In the genomic region with DNA sequence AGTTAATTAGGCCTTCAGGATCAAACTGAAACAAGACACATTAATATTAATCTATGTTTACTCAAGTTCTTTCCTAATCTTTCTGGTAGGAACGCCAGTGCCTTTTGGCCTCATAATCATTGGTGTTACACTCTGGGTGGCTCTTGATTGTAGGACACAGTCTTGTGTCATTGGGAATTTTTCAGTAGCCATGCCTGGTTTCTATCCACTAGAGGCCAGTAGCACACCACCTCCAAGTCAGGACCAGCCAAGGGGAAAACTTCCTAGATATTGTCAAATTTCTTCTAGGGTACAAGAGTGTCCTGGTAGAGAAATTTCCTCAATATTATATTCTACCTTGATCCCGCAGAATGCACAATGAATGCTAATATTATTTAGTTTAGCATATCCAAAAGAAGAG, we compare ENCODE assay signal across 9 mouse cellular contexts.
A peak's percentile ranks its signal among the peaks of the same experiment; 100 is the strongest.
DNase-seq lines count a peak whose midpoint lies in the region; ATAC-seq and TF ChIP-seq lines count a peak whose summit lies in the region.
"Had no signal": no experiment of that assay in that cellular context is flagged by ENCODE, and none has a peak within 500 bp of the region (broad histone marks: within the 10 kb centered on the region; RNA-seq: fewer than 3 reads in every experiment).

No protein-coding gene starts in this region.

- no peaks in the 10 kb centered on the region for H3K27me3 ChIP-seq in kidney, embryonic 16.5 days (ENCODE audit: insufficient read depth, low read length)
- H3K27me3 ChIP-seq in lung, embryonic 14.5 days (ENCODE audit: insufficient read depth, low read length) = no peaks in the 10 kb centered on the region
- H3K27me3 ChIP-seq in stomach, postnatal 0 days (ENCODE audit: control insufficient read depth, insufficient read depth, low read length) = no peaks in the 10 kb centered on the region
- H3K27me3 ChIP-seq: megakaryocyte, embryonic 14.5 days had no signal

- no peaks in the 10 kb centered on the region for H3K9me3 ChIP-seq in kidney, embryonic 16.5 days (ENCODE audit: low read length)
- no peaks in the 10 kb centered on the region for H3K9me3 ChIP-seq in lung, embryonic 14.5 days (ENCODE audit: low read depth, low read length)
- no peaks in the 10 kb centered on the region for H3K9me3 ChIP-seq in stomach, postnatal 0 days (ENCODE audit: control insufficient read depth, low read length)
- H3K9me3 ChIP-seq: megakaryocyte, embryonic 14.5 days had no signal

- no peaks in the 10 kb centered on the region for H3K36me3 ChIP-seq in kidney, embryonic 16.5 days (ENCODE audit: insufficient read depth, low read length)
- no peaks in the 10 kb centered on the region for H3K36me3 ChIP-seq in lung, embryonic 14.5 days (ENCODE audit: insufficient read depth)
- no peaks in the 10 kb centered on the region for H3K36me3 ChIP-seq in stomach, postnatal 0 days (ENCODE audit: control insufficient read depth, insufficient read depth, low read length)

- H3K4me2 ChIP-seq in kidney, embryonic 16.5 days (replicated peaks; ENCODE audit: low read depth, low read length) = no peak overlapping the region
- H3K4me2 ChIP-seq in lung, embryonic 14.5 days = no peak overlapping the region
- H3K4me2 ChIP-seq in stomach, postnatal 0 days (replicated peaks; ENCODE audit: low read depth) = no peak overlapping the region

- no peak overlapping the region for H3K27ac ChIP-seq in kidney, embryonic 16.5 days (ENCODE audit: low read length)
- no peak overlapping the region for H3K27ac ChIP-seq in lung, embryonic 14.5 days (ENCODE audit: low read depth)
- H3K27ac ChIP-seq in stomach, postnatal 0 days (replicated peaks) = no peak overlapping the region

- peak; percentile 42; the same call in 1 of the 2 replicates for ATAC-seq in kidney, embryonic 16.5 days (ENCODE audit: low FRiP score, low TSS enrichment)
- ATAC-seq in lung, embryonic 14.5 days (ENCODE audit: insufficient read depth) = 0 out of 2 replicates have a peak, but pooled peaks have one; percentile 49
- ATAC-seq in stomach, postnatal 0 days (ENCODE audit: low FRiP score, low TSS enrichment) = no peak

- no peak for TF ChIP-seq EP300 in stomach, postnatal 0 days (optimal IDR thresholded peaks at IDR 0.05)

- 47% methylated on average over 2 of the region's 2 CpGs for WGBS in kidney, embryonic 16.5 days
- 33% methylated on average over 2 of the region's 2 CpGs for WGBS in lung, embryonic 14.5 days
- WGBS in stomach, postnatal 0 days = 33% methylated on average over 2 of the region's 2 CpGs

- peak; percentile 22 for DNase-seq in adrenal gland, adult 2 months
- no peak for DNase-seq in adrenal gland, postnatal 4 days (ENCODE audit: low spot score in 2 of 2)
- DNase-seq in urinary bladder, postnatal 14 days (ENCODE audit: low spot score) = peak; percentile 24
- DNase-seq in urinary bladder, postnatal 10 days (ENCODE audit: low spot score) = no peak
- DNase-seq in embryo, embryonic 9.5 days (ENCODE audit: extremely low spot score) = peak; percentile 38
- peak; percentile 77 for DNase-seq in lung, embryonic 14.5 days
- peak; percentile 41 for DNase-seq in stomach, postnatal 0 days (ENCODE audit: low spot score)

- H3K4me3 ChIP-seq in kidney, embryonic 16.5 days (ENCODE audit: low read length) = no peak overlapping the region
- no peak overlapping the region for H3K4me3 ChIP-seq in lung, embryonic 14.5 days (ENCODE audit: low read depth, low read length)
- H3K4me3 ChIP-seq in stomach, postnatal 0 days (ENCODE audit: low read depth, low read length) = no peak overlapping the region
- H3K4me3 ChIP-seq: megakaryocyte, embryonic 14.5 days had no signal

- no peak overlapping the region for H3K9ac ChIP-seq in kidney, embryonic 16.5 days (replicated peaks; ENCODE audit: low read length)
- no peak overlapping the region for H3K9ac ChIP-seq in lung, embryonic 14.5 days
- no peak overlapping the region for H3K9ac ChIP-seq in stomach, postnatal 0 days (ENCODE audit: low read length)

- no peaks in the 10 kb centered on the region for H3K4me1 ChIP-seq in kidney, embryonic 16.5 days (ENCODE audit: insufficient read depth, low read length)
- no peaks in the 10 kb centered on the region for H3K4me1 ChIP-seq in lung, embryonic 14.5 days (ENCODE audit: insufficient read depth)
- no peaks in the 10 kb centered on the region for H3K4me1 ChIP-seq in stomach, postnatal 0 days (replicated peaks; ENCODE audit: control insufficient read depth, insufficient read depth)
- H3K4me1 ChIP-seq: megakaryocyte, embryonic 14.5 days had no signal

- TF ChIP-seq CTCF in lung, embryonic 14.5 days (IDR thresholded peaks at IDR 0.05; ENCODE audit: low read depth) = peak; percentile 81
- peak; percentile 89 for TF ChIP-seq CTCF in stomach, postnatal 0 days (IDR thresholded peaks at IDR 0.05; ENCODE audit: low read depth)

Comparison
In these comparisons a context has a peak if more than half of its experiments do, and no peak if none do; other contexts are left out.
1. DNase-seq: peak in adrenal gland, adult 2 months (single experiment), urinary bladder, postnatal 14 days (single experiment), embryo, embryonic 9.5 days (single experiment), lung, embryonic 14.5 days (single experiment) and stomach, postnatal 0 days (single experiment); none in adrenal gland, postnatal 4 days (0 of 2) and urinary bladder, postnatal 10 days (single experiment).